Mouse (Mus musculus) heart, adult 2 months (tissue): Measurements from ENCODE around the gene Pam16. TPM values are rescaled to one million over a fixed set of nuclear protein-coding genes. Genes with fewer than 3 reads are reported as not detected.

Source experiments
- DNase-seq, 2 experiments: peaks; one replicate each; pipeline ENCODE4 v3.0.0; 2021
- H3K27ac ChIP-seq: fragments of 200-600 bp; 2 replicates; pipeline ENCODE4 v1.8.1; 2022
- H3K27me3 ChIP-seq: fragments of 200-500 bp; 2 replicates; pipeline ENCODE4 v1.6.1; 2012; ENCODE audit warnings: mild to moderate bottlenecking, low read length, inconsistent platforms, mixed read lengths; ENCODE audit not compliant: control insufficient read depth, insufficient read depth
- H3K36me3 ChIP-seq: fragments of 200-500 bp; 2 replicates; pipeline ENCODE4 v1.6.1; 2012; ENCODE audit warnings: low read length, inconsistent platforms; ENCODE audit not compliant: control insufficient read depth, insufficient read depth
- H3K4me1 ChIP-seq: fragments of 200-500 bp; 2 replicates; pipeline ENCODE4 v1.6.1; 2011; ENCODE audit warnings: low read length; ENCODE audit not compliant: control insufficient read depth, insufficient read depth
- H3K4me3 ChIP-seq: fragments of 200-600 bp; 2 replicates; pipeline ENCODE4 v1.8.1; 2022
- H3K79me2 ChIP-seq: fragments of 200-500 bp; replicated peaks from 2 replicates; pipeline ENCODE4 v1.6.1; 2012; ENCODE audit warnings: mild to moderate bottlenecking, inconsistent platforms, low read length, moderate library complexity, mixed read lengths; ENCODE audit not compliant: control insufficient read depth, insufficient read depth
- H3K9ac ChIP-seq: fragments of 200-500 bp; 2 replicates; pipeline ENCODE4 v1.6.1; 2012; ENCODE audit warnings: low read depth, mild to moderate bottlenecking, control low read depth, inconsistent platforms, low read length, mixed read lengths
- CTCF ChIP-seq: fragments of 200-600 bp; IDR thresholded peaks from 2 replicates; pipeline ENCODE4 v1.8.1; 2022; ENCODE audit warnings: antibody characterized with exemption, mild to moderate bottlenecking, moderate library complexity
- EP300 ChIP-seq: fragments of 200-500 bp; IDR thresholded peaks from 2 replicates; pipeline ENCODE4 v1.6.1; 2011; ENCODE audit warnings: low read depth, low read length, control low read depth; ENCODE audit not compliant: insufficient read depth
- POLR2A ChIP-seq: fragments of 200-500 bp; IDR thresholded peaks from 2 replicates; pipeline ENCODE4 v1.6.1; 2011; ENCODE audit warnings: mild to moderate bottlenecking, low read depth, low read length, control low read depth; ENCODE audit not compliant: insufficient read depth
- WGBS: fragments of 180-500 bp; shearing (Covaris S2); methylation state at CpG from one replicate; pipeline ENCODE4 v1.1.7; 2018; 5-methylcytosine and 5-hydroxymethylcytosine counted together
- intact Hi-C: fragments of 180-260 bp; cut with DNase I; formaldehyde crosslinking; loops from one replicate; pipeline ENCODE4 v1.15.1; 2025
- polyA plus RNA-seq: library from polyadenylated mRNA; depleted of rRNA; stranded (reverse); fragments of >200 nt; gene quantifications from 2 replicates; pipeline ENCODE4 v1.2.3, GENCODE M21; 2012
- total RNA-seq, 2 experiments: library from RNA; stranded (reverse); gene quantifications; 2 replicates each; pipeline ENCODE4 v1.2.3; 2021

Pam16 gene
- total and polyA plus RNA-seq, 3 experiments, result 39.4 to 165 (median 119) TPM

DNA sequence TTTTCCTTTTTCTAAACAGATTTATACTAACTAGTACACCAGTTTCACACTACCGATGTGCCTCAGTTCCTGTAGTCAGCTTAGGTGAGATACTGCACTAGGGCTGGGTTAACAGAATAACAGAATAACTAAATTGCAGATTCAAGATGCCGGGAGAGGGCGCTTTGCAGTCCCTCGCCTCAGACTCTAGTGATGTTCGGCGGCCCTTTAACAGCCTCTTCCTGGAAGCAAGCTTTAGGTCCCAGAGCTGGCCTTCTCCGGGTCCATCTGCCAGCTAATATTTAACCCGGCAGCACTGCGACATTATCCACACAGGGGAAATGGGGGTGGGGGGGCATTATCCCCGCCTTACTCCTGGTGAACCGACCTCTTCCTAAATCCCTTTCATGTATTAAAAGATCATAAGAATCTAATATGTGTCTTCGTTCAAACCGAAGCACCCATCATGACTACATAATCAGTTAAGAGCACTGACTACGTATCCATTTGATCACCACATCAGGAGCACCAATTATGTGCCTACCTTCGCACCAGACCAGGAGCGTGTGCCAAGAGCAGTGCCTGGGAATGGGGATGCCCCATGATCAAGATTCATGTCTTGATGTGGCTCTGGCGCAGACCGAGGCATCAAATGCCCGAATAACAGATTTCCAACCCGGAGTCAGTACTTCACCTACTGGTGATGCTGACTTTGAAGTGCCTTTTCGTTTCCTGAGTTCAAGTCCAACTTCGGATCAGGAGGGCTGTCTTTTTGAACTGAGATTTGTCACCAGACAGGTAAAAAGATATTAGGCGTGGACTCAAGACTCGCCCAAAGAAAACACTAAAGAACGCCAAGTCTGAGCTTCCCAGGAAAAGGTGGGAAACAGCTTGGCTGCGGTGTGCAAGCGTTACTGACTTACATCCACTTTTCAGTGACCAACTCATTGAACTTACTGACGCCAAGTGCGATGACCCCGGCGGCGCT is 31.6 kb downstream of the Pam16 start:
- intact Hi-C loops, result loop anchor here (1.0 kb wide), 1 partner anchor 14 kb away; no protein-coding TSS in a partner anchor
- peak; percentile 62 to 69 for DNase-seq
- Histone ChIP-seq H3K9ac (peak overlapping the region; percentile 68), H3K27ac (peak overlapping the region; percentile 84), H3K4me3 (peak overlapping the region; percentile 75), H3K79me2 (no peaks in the 10 kb centered on the region), H3K36me3 (no peaks in the 10 kb centered on the region; the same call in 1 of the 2 replicates), H3K27me3 (no peaks in the 10 kb centered on the region), H3K4me1 (peaks cover 2% of the 10 kb centered on the region)
- WGBS, result 21% methylated on average over 32 of the region's 32 CpGs
- TF ChIP-seq POLR2A (no peak), CTCF (peak; percentile 75)

DNA sequence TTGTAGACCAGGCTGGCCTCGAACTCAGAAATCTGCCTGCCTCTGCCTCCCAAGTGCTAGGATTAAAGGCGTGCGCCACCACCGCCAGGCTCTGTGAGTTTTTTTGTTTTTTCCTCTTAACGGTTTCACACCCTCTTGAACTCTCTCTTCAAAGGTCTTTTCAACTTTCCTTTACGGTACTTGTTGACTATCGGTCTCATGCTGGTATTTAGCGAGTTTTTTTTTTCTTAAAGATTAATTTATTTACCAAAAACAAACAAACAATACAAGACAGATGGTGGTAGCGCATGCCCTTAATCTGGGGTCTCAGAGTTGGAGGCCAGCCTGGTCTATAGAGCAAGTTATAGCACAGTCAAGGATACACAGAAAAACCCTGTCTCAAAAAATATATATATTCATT is 34.6 kb downstream of the Pam16 start:
- H3K4me3 ChIP-seq, result no peak overlapping the region
- H3K79me2 ChIP-seq, result no peaks in the 10 kb centered on the region
- intact Hi-C loops, result no loop called here
- no peak for TF ChIP-seq EP300
- no peak for TF ChIP-seq POLR2A
- no peak for TF ChIP-seq CTCF
- H3K9ac ChIP-seq, result no peak overlapping the region
- no peaks in the 10 kb centered on the region for H3K27me3 ChIP-seq
- H3K4me1 ChIP-seq, result peaks cover 15% of the 10 kb centered on the region
- no peak overlapping the region for H3K27ac ChIP-seq
- 98% methylated on average over 9 of the region's 9 CpGs for WGBS
- peaks cover 4% of the 10 kb centered on the region for H3K36me3 ChIP-seq
- no peak for DNase-seq

DNA sequence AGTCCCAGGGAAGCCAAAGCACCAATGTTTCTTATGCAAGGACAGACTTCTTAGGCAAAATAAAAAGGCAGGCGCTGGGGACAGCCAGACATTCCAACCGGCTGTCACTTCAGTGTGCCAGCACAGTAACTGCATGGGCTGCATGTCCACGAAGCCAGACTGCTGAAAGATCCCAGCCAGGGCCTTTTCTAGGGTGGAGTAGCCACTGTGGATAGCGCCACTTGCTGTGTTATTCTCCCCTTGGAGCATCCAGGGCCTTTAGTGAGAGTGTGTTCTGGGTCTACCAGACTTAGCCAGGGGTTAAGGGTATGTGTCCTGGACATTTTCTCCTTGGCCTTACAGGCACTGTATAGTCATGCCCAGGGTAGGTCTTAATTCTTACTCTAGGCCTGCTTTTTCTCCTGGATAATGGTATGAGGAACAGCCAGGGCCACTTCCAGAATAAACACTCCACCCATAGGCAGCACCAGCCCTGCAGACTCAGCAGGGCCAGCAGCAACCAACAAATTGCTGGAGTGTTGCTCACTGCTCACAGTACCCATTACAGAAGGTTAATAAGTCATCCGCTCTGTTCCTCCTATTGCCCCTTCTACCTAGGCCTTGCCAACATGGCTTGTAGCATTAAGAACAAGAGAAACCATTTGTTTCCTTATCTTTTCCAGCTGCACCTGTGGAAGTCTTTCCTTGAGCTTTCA is 37.1 kb downstream of the Pam16 start:
- DNase-seq, result peak; percentile 43 to 53
- 42% methylated on average over 5 of the region's 5 CpGs for WGBS

GRCm38 (mm10) chr16:4586531-4587123 is 38.2 kb downstream of the Pam16 start:
- Histone ChIP-seq H3K27me3 (no peaks in the 10 kb centered on the region), H3K36me3 (peaks cover 4% of the 10 kb centered on the region; the same call in 1 of the 2 replicates), H3K27ac (peak overlapping the region; percentile 90), H3K4me3 (peak overlapping the region; percentile 61), H3K79me2 (no peaks in the 10 kb centered on the region), H3K9ac (peak overlapping the region; percentile 68), H3K4me1 (peaks cover 13% of the 10 kb centered on the region)
- intact Hi-C loops, result loop anchor here (1.0 to 2.0 kb wide), 2 partner anchors 8 to 26 kb away; partner anchors contain the start of gene Glis2
- 1% methylated on average over 43 of the region's 43 CpGs for WGBS
- peak; percentile 98 to 99 for DNase-seq
- TF ChIP-seq EP300 (peak; percentile 48), POLR2A (peak; percentile 73), CTCF (peak; percentile 38)

More for the DNA sequence above, 37.1 kb downstream of the Pam16 start:
- TF ChIP-seq CTCF (no peak), EP300 (no peak), POLR2A (no peak)
- intact Hi-C loops, result loop anchor here (2.0 kb wide), 1 partner anchor 27 kb away; no protein-coding TSS in a partner anchor
- H3K36me3 ChIP-seq, result peaks cover 4% of the 10 kb centered on the region
- H3K9ac ChIP-seq, result 0 out of 2 replicates have a peak overlapping the region, but pooled peaks have one; percentile 16
- H3K27me3 ChIP-seq, result no peaks in the 10 kb centered on the region
- no peaks in the 10 kb centered on the region for H3K79me2 ChIP-seq
- peak overlapping the region; percentile 90 for H3K27ac ChIP-seq
- H3K4me3 ChIP-seq, result no peak overlapping the region
- H3K4me1 ChIP-seq, result peaks cover 13% of the 10 kb centered on the region

- no peak for DNase-seq
- 5% methylated on average over 14 of the region's 14 CpGs for WGBS
- intact Hi-C loops, result loop anchor here (1.0 to 2.0 kb wide), 2 partner anchors 8 to 25 kb away; partner anchors contain the start of gene Glis2
Observed at GRCm38 (mm10) chr16:4585642-4586530, 38.9 kb downstream of the Pam16 start.

More at GRCm38 (mm10) chr16:4585642-4586530, 38.9 kb downstream of the Pam16 start:
- TF ChIP-seq POLR2A, result no peak
- no peak for TF ChIP-seq CTCF
- TF ChIP-seq EP300, result no peak
- Histone ChIP-seq H3K27ac (peak overlapping the region; percentile 76), H3K36me3 (peaks cover 4% of the 10 kb centered on the region; the same call in 1 of the 2 replicates), H3K4me3 (peak overlapping the region; percentile 61), H3K79me2 (no peaks in the 10 kb centered on the region), H3K9ac (peak overlapping the region; percentile 48), H3K4me1 (peaks cover 13% of the 10 kb centered on the region), H3K27me3 (no peaks in the 10 kb centered on the region)
